Mouse (Mus musculus): ENCODE results near the gene Vmn1r231.

GRCm38 (mm10) chr17:20944985-20945891 is 40.3 kb upstream of the Vmn1r231 start, which contains the start of gene Ppp2r1a:
- TF ChIP-seq CTCF (IDR thresholded peaks at IDR 0.05; ENCODE audit: low read depth, low read length) (no peak), POLR2A (IDR thresholded peaks at IDR 0.05; ENCODE audit: extremely low read depth, insufficient read depth, low read length) (peak; percentile 71; the same call in 1 of the 2 replicates)

Data from liver, adult 2 months (tissue).